Mouse (Mus musculus) liver, adult 2 months (tissue): ENCODE measurements around the gene Lrmp. TPM values are rescaled to one million over a fixed set of nuclear protein-coding genes. Genes with fewer than 3 reads are reported as not detected.
"Not testable (repeated sequence)": the region's sequence is repeated elsewhere in the genome, so short reads cannot be mapped to it uniquely, and the experiment has no call there.

Experiments used
- DNase-seq: peaks from one replicate; pipeline ENCODE4 v3.0.0-alpha.2; 2011; ENCODE audit warnings: low read depth, low spot score; ENCODE audit errors: extremely low read depth
- H3K27ac ChIP-seq: fragments of 200-500 bp; replicated peaks from 2 replicates; pipeline ENCODE4 v1.5.1; 2012; ENCODE audit warnings: low read depth, mild to moderate bottlenecking, control low read depth, inconsistent platforms, low read length; ENCODE audit not compliant: insufficient read depth
- H3K27me3 ChIP-seq: fragments of 200-500 bp; 2 replicates; pipeline ENCODE4 v1.6.1; 2012; ENCODE audit warnings: mild to moderate bottlenecking, moderate library complexity, low read length, inconsistent platforms; ENCODE audit not compliant: control insufficient read depth, insufficient read depth
- H3K36me3 ChIP-seq: fragments of 200-500 bp; 2 replicates; pipeline ENCODE4 v1.6.1; 2012; ENCODE audit warnings: low read length, inconsistent platforms; ENCODE audit not compliant: control insufficient read depth, insufficient read depth
- H3K4me1 ChIP-seq: fragments of 200-500 bp; 2 replicates; pipeline ENCODE4 v1.6.1; 2011; ENCODE audit warnings: low read length; ENCODE audit not compliant: control insufficient read depth, insufficient read depth
- H3K4me3 ChIP-seq: fragments of 200-500 bp; 2 replicates; pipeline ENCODE4 v1.5.1; 2011; ENCODE audit warnings: low read depth, mild to moderate bottlenecking, control low read depth, low read length, moderate library complexity; ENCODE audit not compliant: insufficient read depth
- H3K79me2 ChIP-seq: fragments of 200-500 bp; 2 replicates; pipeline ENCODE4 v1.6.1; 2012; ENCODE audit warnings: inconsistent platforms, mild to moderate bottlenecking, low read length, moderate library complexity; ENCODE audit not compliant: control insufficient read depth, insufficient read depth
- H3K9ac ChIP-seq: fragments of 200-500 bp; 2 replicates; pipeline ENCODE4 v1.6.1; 2012; ENCODE audit warnings: low read depth, mild to moderate bottlenecking, control low read depth, inconsistent platforms, low read length
- CTCF ChIP-seq: fragments of 200-500 bp; IDR thresholded peaks from 2 replicates; pipeline ENCODE4 v1.5.1; 2011; ENCODE audit warnings: low read depth, low read length, control low read depth
- POLR2A ChIP-seq: fragments of 200-500 bp; IDR thresholded peaks from 2 replicates; pipeline ENCODE4 v1.6.1; 2011; ENCODE audit warnings: low read length, control low read depth; ENCODE audit not compliant: insufficient read depth; ENCODE audit errors: extremely low read depth
- WGBS: fragments of 180-500 bp; shearing (Covaris S2); methylation state at CpG from one replicate; pipeline ENCODE4 v1.1.7; 2018; 5-methylcytosine and 5-hydroxymethylcytosine counted together
- polyA plus RNA-seq: library from polyadenylated mRNA; depleted of rRNA; stranded (reverse); fragments of >200 nt; gene quantifications from 2 replicates; pipeline ENCODE4 v1.2.3, GENCODE M21; 2012
- total RNA-seq: library from RNA; depleted of rRNA; stranded (reverse); fragments of >200 nt; gene quantifications from 2 replicates; pipeline ENCODE4 v1.2.3, GENCODE M21; 2014

The Lrmp gene
- total and polyA plus RNA-seq, 2 experiments, result 3.4 to 3.6 TPM

DNA sequence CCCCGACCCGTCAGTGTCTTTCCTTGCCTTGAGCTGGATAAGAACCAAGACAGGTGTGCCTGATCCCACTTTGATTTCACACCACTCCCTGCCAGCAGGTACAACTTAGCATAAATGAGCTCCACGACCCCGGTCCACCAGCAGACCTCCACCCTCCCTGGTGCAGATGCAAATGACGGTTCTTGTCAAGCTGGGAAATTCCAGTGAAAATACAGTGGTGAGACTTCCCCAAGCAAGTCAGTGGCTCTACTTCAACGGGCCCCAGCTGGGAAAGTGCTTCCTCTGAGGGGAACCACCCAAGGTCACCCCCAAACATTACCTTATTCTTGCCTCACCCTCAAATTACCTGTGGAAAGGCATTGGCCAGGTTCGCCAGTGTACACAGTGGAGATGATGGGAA lies 23.5 kb upstream of the Lrmp start:
- Histone ChIP-seq H3K9ac (no peak overlapping the region), H3K36me3 (no peaks in the 10 kb centered on the region), H3K27me3 (no peaks in the 10 kb centered on the region), H3K4me1 (no peaks in the 10 kb centered on the region), H3K4me3 (no peak overlapping the region), H3K27ac (no peak overlapping the region), H3K79me2 (no peaks in the 10 kb centered on the region)
- WGBS, result 81% methylated on average over 7 of the region's 7 CpGs
- DNase-seq, result no peak
- no peak for TF ChIP-seq POLR2A
- TF ChIP-seq CTCF, result no peak

DNA sequence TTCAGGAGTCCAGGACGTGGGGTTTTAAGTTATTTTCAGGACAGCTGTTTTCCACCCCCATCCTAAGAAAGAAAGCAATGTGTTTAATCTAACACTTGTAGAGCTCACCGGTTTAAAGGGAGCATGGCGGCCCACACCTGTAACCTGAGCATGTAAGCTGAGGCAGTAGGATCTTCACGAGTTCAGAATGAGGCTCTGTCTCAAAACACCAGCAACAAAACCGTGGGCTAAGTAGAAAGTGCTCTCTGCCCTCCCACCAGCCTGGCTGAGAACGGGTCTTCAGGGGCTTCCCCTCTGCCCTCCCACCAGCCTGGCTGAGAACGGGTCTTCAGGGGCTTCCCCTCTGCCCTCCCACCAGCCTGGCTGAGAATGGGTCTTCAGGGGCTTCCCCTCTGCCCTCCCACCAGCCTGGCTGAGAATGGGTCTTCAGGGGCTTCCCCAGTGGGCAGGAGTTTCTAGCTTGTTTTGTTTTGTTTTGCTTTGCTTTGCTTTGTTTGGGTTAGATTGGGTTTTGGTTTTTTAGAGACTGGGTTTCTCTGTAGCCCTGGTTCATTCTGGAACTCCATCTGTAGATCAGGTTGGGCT lies 22.3 kb upstream of the Lrmp start:
- H3K27ac ChIP-seq, H3K4me3 ChIP-seq, H3K4me1 ChIP-seq, H3K36me3 ChIP-seq, H3K9ac ChIP-seq, DNase-seq, H3K79me2 ChIP-seq, H3K27me3 ChIP-seq: not testable (repeated sequence)
- WGBS, result 68% methylated on average over 7 of the region's 7 CpGs

DNA sequence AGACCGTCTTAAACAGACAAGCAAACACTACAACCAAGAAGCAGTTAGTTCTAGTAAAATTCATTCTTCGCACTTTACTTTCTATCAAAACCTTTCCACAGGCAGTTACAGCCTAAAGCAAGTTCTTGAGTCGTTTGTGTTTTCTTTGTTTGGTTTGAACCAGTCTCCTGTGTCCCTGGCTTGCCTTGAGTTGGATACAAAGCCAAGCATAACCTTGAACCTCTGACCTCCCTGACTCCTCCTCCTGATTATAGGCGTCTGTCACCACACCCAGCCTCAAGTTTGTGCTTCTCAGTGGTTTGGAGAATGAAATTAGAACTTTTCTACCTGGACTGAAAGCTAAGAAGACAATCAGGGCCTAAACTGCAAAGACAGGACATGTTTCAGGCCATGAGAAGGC lies 21.0 kb upstream of the Lrmp start:
- 71% methylated on average over 4 of the region's 4 CpGs for WGBS
- H3K36me3 ChIP-seq, result no peaks in the 10 kb centered on the region
- H3K4me3 ChIP-seq, result no peak overlapping the region
- TF ChIP-seq CTCF (no peak), POLR2A (no peak)
- H3K79me2 ChIP-seq, result no peaks in the 10 kb centered on the region
- no peaks in the 10 kb centered on the region for H3K27me3 ChIP-seq
- H3K4me1 ChIP-seq, result no peaks in the 10 kb centered on the region
- no peak overlapping the region for H3K27ac ChIP-seq
- H3K9ac ChIP-seq, result no peak overlapping the region
- DNase-seq, result no peak

DNA sequence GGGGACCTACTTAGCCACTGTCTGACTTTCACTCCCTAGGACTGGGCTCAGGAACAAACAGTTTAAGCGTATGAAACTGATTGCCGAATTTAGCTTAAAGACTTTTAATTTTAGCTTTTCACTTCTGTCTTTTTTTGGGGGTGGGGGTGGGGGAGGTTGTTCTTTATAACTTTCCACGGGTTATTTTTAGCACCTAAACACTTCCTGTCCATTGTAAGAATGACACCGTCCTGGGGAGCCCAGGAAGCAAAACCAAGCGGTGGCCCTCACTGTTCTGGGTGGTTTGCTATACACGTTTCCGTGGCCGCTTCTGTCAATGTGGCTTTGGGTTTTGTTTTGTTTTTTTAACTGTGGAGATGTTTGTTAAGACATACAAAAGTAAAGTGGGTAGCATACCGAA lies 14.5 kb upstream of the Lrmp start:
- TF ChIP-seq CTCF (no peak), POLR2A (no peak)
- 67% methylated on average over 9 of the region's 9 CpGs for WGBS

DNA sequence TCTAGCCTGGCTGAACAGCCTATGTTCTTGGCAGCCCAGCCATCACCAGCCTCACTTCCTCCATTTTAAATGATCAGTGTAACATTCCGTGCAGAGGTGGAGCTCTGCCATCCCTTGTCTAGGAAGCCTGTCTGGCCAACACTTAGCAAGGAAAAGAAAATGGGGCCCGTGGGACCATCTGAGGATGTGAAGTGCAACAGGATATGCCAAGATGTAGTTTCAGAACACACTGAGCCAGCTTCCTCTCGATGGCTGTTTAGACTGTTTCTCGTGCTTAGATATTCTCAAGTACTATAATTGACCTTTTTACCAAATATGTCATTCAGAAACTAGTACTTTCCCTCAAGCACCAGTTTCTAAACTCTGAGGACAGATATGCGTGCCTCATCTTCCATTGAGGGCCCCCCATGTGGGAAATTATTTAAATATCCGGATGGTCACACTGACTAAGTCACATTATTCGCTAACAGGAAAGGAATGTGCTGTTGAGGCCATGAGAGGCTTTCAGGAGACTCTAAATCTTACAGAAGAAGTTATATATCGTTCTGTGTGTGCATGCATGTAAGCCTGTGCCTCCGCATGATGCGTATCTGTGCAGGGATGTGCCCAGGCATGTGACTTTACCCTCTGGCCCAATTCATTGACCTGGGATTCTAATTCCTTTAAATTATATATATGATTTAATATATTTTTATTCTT lies 11.1 kb upstream of the Lrmp start:
- Histone ChIP-seq H3K9ac (no peak overlapping the region), H3K79me2 (no peaks in the 10 kb centered on the region), H3K27me3 (no peaks in the 10 kb centered on the region), H3K4me3 (no peak overlapping the region), H3K36me3 (no peaks in the 10 kb centered on the region), H3K4me1 (no peaks in the 10 kb centered on the region), H3K27ac (no peak overlapping the region)
- no peak for DNase-seq
- 86% methylated on average over 10 of the region's 10 CpGs for WGBS
- no peak for TF ChIP-seq POLR2A
- TF ChIP-seq CTCF, result no peak

More for the DNA sequence above, 14.5 kb upstream of the Lrmp start:
- Histone ChIP-seq H3K36me3 (no peaks in the 10 kb centered on the region), H3K4me3 (no peak overlapping the region), H3K27me3 (no peaks in the 10 kb centered on the region), H3K9ac (no peak overlapping the region), H3K79me2 (no peaks in the 10 kb centered on the region), H3K4me1 (no peaks in the 10 kb centered on the region), H3K27ac (no peak overlapping the region)
- no peak for DNase-seq

DNA sequence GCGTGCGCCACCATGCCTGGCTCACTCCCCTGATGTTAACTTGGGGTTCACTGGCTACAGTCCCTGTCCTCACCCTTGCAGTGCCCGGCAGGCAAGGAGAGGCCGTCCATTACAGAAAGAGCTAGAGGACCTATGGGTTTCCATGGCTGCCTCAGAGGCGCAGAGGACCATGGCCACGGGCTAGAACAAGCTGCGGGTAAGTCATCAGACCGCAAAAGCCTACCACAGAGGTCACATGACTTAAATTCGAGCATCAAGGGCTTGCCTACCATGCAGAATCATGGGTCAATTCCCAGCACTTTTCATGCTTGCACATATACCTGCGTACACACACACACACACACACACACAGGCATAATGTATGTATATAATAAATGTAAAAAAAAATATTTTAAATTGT lies 10.0 kb upstream of the Lrmp start:
- no peak overlapping the region for H3K9ac ChIP-seq
- no peaks in the 10 kb centered on the region for H3K79me2 ChIP-seq
- no peak overlapping the region for H3K27ac ChIP-seq
- H3K4me3 ChIP-seq, result no peak overlapping the region
- no peak for DNase-seq
- H3K36me3 ChIP-seq, result no peaks in the 10 kb centered on the region
- TF ChIP-seq POLR2A (no peak), CTCF (no peak)
- no peaks in the 10 kb centered on the region for H3K4me1 ChIP-seq
- H3K27me3 ChIP-seq, result no peaks in the 10 kb centered on the region
- 95% methylated on average over 10 of the region's 10 CpGs for WGBS
